Mouse (Mus musculus) intestine, embryonic 16.5 days (tissue): Measurements from ENCODE around the gene Fam122a. TPM values are rescaled to one million over a fixed set of nuclear protein-coding genes. Genes with fewer than 3 reads are reported as not detected.
A peak's percentile ranks its signal among the peaks of the same experiment; 100 is the strongest.

Experiments used
- ATAC-seq: fragments of 200-750 bp; cut with Nextera tagmentation; 2 replicates; pipeline ENCODE4 v1.8.0; 2017; ENCODE audit warnings: moderate TSS enrichment, moderate library complexity
- H3K27ac ChIP-seq: fragments of 300-500 bp; sonication (generic); 2 replicates; pipeline ENCODE4 v1.5.1; 2014; ENCODE audit warnings: mild to moderate bottlenecking, low read length
- H3K27me3 ChIP-seq: fragments of 300-500 bp; sonication (generic); replicated peaks from 2 replicates; pipeline ENCODE4 v1.6.1; 2014; ENCODE audit warnings: low read length, control low read depth, mixed read lengths; ENCODE audit not compliant: control insufficient read depth, insufficient read depth
- H3K36me3 ChIP-seq: fragments of 300-500 bp; sonication (generic); 2 replicates; pipeline ENCODE4 v1.6.1; 2014; ENCODE audit warnings: low read length, control low read depth; ENCODE audit not compliant: control insufficient read depth, insufficient read depth
- H3K4me1 ChIP-seq: fragments of 300-500 bp; sonication (generic); 2 replicates; pipeline ENCODE4 v1.6.1; 2014; ENCODE audit warnings: low read length, control low read depth, mixed read lengths; ENCODE audit not compliant: control insufficient read depth, insufficient read depth
- H3K4me2 ChIP-seq: fragments of 300-500 bp; sonication (generic); 2 replicates; pipeline ENCODE4 v1.6.1; 2014; ENCODE audit warnings: low read depth, low read length, control low read depth
- H3K4me3 ChIP-seq: fragments of 300-500 bp; sonication (generic); 2 replicates; pipeline ENCODE4 v1.5.1; 2014; ENCODE audit warnings: mild to moderate bottlenecking, low read length
- H3K9ac ChIP-seq: fragments of 300-500 bp; sonication (generic); 2 replicates; pipeline ENCODE4 v1.6.1; 2014; ENCODE audit warnings: low read depth, low read length
- H3K9me3 ChIP-seq: fragments of 300-500 bp; sonication (generic); 2 replicates; pipeline ENCODE4 v1.6.1; 2016; ENCODE audit warnings: low read length, control low read depth; ENCODE audit not compliant: control insufficient read depth
- WGBS: fragments of 180-500 bp; shearing (Covaris S2); extraction: QIAGEN DNeasy Blood & Tissue Kit; methylation state at CpG from one replicate; pipeline ENCODE4 v1.1.7; 2014; 5-methylcytosine and 5-hydroxymethylcytosine counted together
- polyA plus RNA-seq: library from polyadenylated mRNA; unstranded; fragments of >200 nt; fragmentation: Nextera tagmentation; extraction: Ambion mirVana; gene quantifications from 2 replicates; pipeline ENCODE4 v1.2.1, GENCODE M21; 2015

The Fam122a gene
- polyA plus RNA-seq, 1 experiment from 2014 or later: 37.5 TPM

DNA sequence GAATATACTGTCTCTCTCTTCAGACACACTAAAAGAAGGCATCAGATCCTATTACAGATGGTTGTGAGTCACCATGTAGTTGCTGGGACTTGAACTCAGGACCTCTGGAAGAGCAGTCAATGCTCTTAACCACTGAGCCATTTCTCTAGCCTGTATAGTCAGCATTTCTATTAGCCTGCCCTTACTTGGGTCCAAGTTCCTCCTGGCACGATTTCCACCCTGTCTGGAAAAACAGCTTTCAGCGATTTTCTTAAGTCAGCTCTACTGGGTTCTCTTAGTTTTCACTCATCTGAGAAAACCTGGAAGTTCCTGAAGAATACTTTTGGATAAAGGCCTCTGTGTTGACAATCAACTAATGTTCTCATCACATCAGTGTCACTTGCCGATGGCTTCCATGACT is 22.1 kb upstream of the Fam122a start:
- no peaks in the 10 kb centered on the region for H3K9me3 ChIP-seq
- H3K9ac ChIP-seq: no peak overlapping the region
- H3K4me3 ChIP-seq: no peak overlapping the region
- H3K27me3 ChIP-seq: no peaks in the 10 kb centered on the region
- H3K36me3 ChIP-seq: no peaks in the 10 kb centered on the region
- WGBS: 87% methylated on average over 3 of the region's 3 CpGs
- no peaks in the 10 kb centered on the region for H3K4me1 ChIP-seq
- no peak overlapping the region for H3K27ac ChIP-seq
- H3K4me2 ChIP-seq: no peak overlapping the region
- ATAC-seq: no peak

GRCm38 (mm10) chr19:24493887-24494286 is 16.7 kb upstream of the Fam122a start:
- no peak overlapping the region for H3K9ac ChIP-seq
- 78% methylated on average over 4 of the region's 4 CpGs for WGBS
- H3K27me3 ChIP-seq: no peaks in the 10 kb centered on the region
- H3K4me3 ChIP-seq: no peak overlapping the region
- no peak overlapping the region for H3K27ac ChIP-seq
- H3K4me2 ChIP-seq: no peak overlapping the region
- no peak for ATAC-seq
- no peaks in the 10 kb centered on the region for H3K9me3 ChIP-seq
- H3K36me3 ChIP-seq: no peaks in the 10 kb centered on the region
- H3K4me1 ChIP-seq: no peaks in the 10 kb centered on the region

- ATAC-seq: no peak
- Histone ChIP-seq H3K36me3 (no peaks in the 10 kb centered on the region), H3K27me3 (no peaks in the 10 kb centered on the region), H3K4me2 (no peak overlapping the region), H3K4me1 (no peaks in the 10 kb centered on the region), H3K9ac (no peak overlapping the region), H3K9me3 (no peaks in the 10 kb centered on the region), H3K27ac (no peak overlapping the region), H3K4me3 (no peak overlapping the region)
- 63% methylated on average over 3 of the region's 3 CpGs for WGBS
These were observed 14.7 kb upstream of the Fam122a start for GRCm38 (mm10) chr19:24491824-24492223.

DNA sequence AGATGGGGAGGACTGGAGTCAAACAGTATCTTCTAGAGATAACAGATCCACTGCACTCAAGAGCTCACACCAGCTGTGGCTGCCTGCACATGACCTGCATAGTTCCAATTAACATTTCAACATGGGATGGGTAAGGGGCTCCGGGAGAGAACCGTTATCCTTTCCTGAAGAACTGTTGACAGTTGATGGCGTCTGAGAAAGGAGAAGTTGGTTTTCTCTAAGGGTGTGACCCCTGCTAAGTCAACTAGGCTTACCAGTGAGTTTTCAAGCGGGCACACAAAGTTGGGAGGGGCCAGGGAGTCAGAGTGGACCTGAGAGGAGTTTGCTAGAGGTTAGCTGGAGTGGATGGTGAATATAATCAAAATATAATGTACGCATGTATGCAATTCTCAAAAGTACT is 13.1 kb upstream of the Fam122a start:
- no peaks in the 10 kb centered on the region for H3K4me1 ChIP-seq
- H3K27ac ChIP-seq: no peak overlapping the region
- no peaks in the 10 kb centered on the region for H3K36me3 ChIP-seq
- H3K27me3 ChIP-seq: no peaks in the 10 kb centered on the region
- ATAC-seq: no peak
- H3K9ac ChIP-seq: no peak overlapping the region
- H3K4me2 ChIP-seq: no peak overlapping the region
- no peaks in the 10 kb centered on the region for H3K9me3 ChIP-seq
- WGBS: 75% methylated on average over 5 of the region's 5 CpGs
- no peak overlapping the region for H3K4me3 ChIP-seq

GRCm38 (mm10) chr19:24486433-24487296 is 9.5 kb upstream of the Fam122a start:
- H3K36me3 ChIP-seq: no peaks in the 10 kb centered on the region
- no peak overlapping the region for H3K27ac ChIP-seq
- no peaks in the 10 kb centered on the region for H3K9me3 ChIP-seq
- no peak overlapping the region for H3K4me2 ChIP-seq
- H3K27me3 ChIP-seq: no peaks in the 10 kb centered on the region
- peak; percentile 91 for ATAC-seq
- no peak overlapping the region for H3K9ac ChIP-seq
- H3K4me3 ChIP-seq: no peak overlapping the region
- H3K4me1 ChIP-seq: no peaks in the 10 kb centered on the region
- WGBS: 63% methylated on average over 8 of the region's 8 CpGs

- no peak for ATAC-seq
- no peaks in the 10 kb centered on the region for H3K4me1 ChIP-seq
- H3K4me3 ChIP-seq: no peak overlapping the region
- H3K9ac ChIP-seq: no peak overlapping the region
- 71% methylated on average over 4 of the region's 4 CpGs for WGBS
- no peaks in the 10 kb centered on the region for H3K27me3 ChIP-seq
- H3K36me3 ChIP-seq: no peaks in the 10 kb centered on the region
- H3K4me2 ChIP-seq: no peak overlapping the region
- no peak overlapping the region for H3K27ac ChIP-seq
- H3K9me3 ChIP-seq: no peaks in the 10 kb centered on the region
These were observed 7.5 kb upstream of the Fam122a start for GRCm38 (mm10) chr19:24484612-24485194.

GRCm38 (mm10) chr19:24480916-24481315 is 3.8 kb upstream of the Fam122a start:
- Histone ChIP-seq H3K27ac (no peak overlapping the region), H3K9ac (no peak overlapping the region), H3K36me3 (no peaks in the 10 kb centered on the region), H3K27me3 (no peaks in the 10 kb centered on the region), H3K4me1 (no peaks in the 10 kb centered on the region), H3K4me2 (no peak overlapping the region), H3K4me3 (no peak overlapping the region), H3K9me3 (no peaks in the 10 kb centered on the region)
- WGBS: 49% methylated on average over 2 of the region's 2 CpGs
- ATAC-seq: no peak

DNA sequence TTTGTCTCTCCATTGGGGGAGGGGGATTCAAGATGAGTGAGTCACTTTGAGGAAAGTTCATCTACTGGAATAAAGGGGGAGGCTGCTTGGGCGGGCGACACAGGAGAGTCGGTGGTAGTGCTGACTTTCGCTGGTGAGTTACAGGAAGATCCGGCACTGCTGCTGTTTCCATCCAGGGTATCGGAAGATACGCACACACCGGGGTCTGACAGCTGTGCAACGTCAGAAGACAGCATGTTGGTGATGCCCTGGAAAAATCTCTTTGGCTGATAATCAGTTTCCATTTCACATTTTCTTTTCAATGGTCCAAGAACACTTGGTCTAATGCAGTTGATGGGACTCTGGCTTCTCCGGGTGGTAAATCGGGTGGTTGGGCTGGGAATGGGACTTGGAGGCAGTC is 695 bp downstream of the Fam122a start:
- H3K36me3 ChIP-seq: no peaks in the 10 kb centered on the region
- peak overlapping the region; percentile 78 for H3K4me2 ChIP-seq
- peak overlapping the region; percentile 94 for H3K9ac ChIP-seq
- H3K9me3 ChIP-seq: no peaks in the 10 kb centered on the region
- H3K27ac ChIP-seq: peak overlapping the region; percentile 92
- ATAC-seq: no peak
- peaks cover 4% of the 10 kb centered on the region; the same call in 1 of the 2 replicates for H3K4me1 ChIP-seq
- under 1% methylated on average over 11 of the region's 11 CpGs for WGBS
- H3K27me3 ChIP-seq: no peaks in the 10 kb centered on the region
- H3K4me3 ChIP-seq: peak overlapping the region; percentile 79

DNA sequence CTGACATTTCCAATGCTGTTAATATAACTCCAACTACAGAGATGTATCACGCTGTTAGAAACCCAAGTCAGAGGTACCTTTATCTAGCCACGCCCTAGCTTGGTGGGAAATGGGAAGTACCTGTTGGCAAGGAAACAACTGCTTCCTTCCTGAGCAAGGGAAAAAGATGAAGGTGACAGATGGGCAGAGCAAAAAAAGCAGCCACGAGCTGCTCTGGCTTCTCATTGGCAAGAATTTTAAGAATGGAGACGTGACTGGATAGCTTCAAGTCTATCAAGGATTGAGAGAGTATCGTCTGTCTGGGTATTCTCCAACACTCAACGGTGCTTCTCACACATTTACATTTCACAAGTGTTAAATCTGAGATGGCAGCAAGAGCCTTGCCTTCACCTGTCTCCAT is 1.9 kb downstream of the Fam122a start:
- 74% methylated on average over 6 of the region's 6 CpGs for WGBS
- H3K4me3 ChIP-seq: no peak overlapping the region
- no peak overlapping the region for H3K27ac ChIP-seq
- no peaks in the 10 kb centered on the region for H3K36me3 ChIP-seq
- no peaks in the 10 kb centered on the region for H3K27me3 ChIP-seq
- H3K4me2 ChIP-seq: no peak overlapping the region
- no peak for ATAC-seq
- H3K4me1 ChIP-seq: peaks cover 4% of the 10 kb centered on the region; the same call in 1 of the 2 replicates
- no peak overlapping the region for H3K9ac ChIP-seq
- no peaks in the 10 kb centered on the region for H3K9me3 ChIP-seq
